Mouse (Mus musculus): ENCODE data around the gene 4931440F15Rik. TPM values are rescaled to one million over a fixed set of nuclear protein-coding genes. Genes with fewer than 3 reads are reported as not detected.
"Not testable (repeated sequence)": the region's sequence is repeated elsewhere in the genome, so short reads cannot be mapped to it uniquely, and the experiment has no call there.

Gene 4931440F15Rik
- 0.33 TPM in 2 replicates for polyA plus RNA-seq (2015; fragmentation: Nextera tagmentation; extraction: Ambion mirVana)

- H3K36me3 ChIP-seq (replicated peaks; ENCODE audit: insufficient read depth, low read length); H3K9me3 ChIP-seq (ENCODE audit: low read length); H3K9ac ChIP-seq (replicated peaks); H3K27me3 ChIP-seq (ENCODE audit: insufficient read depth, low read length); ATAC-seq; H3K4me1 ChIP-seq (ENCODE audit: insufficient read depth); DNase-seq; H3K27ac ChIP-seq (ENCODE audit: low read depth): not testable (repeated sequence)
- H3K4me2 ChIP-seq (ENCODE audit: low read depth, low read length), result peak within 1 kb of the TSS; percentile 26; the same call in 1 of the 2 replicates
- H3K4me3 ChIP-seq (ENCODE audit: low read depth, low read length), result peak within 1 kb of the TSS; percentile 8; the same call in 1 of the 2 replicates
- WGBS (ENCODE audit: insufficient replicate concordance), result 38% methylated on average over 21 of the region's 21 CpGs
Observed at GRCm38 (mm10) chr11:29825271-29825718, at the start of gene 4931440F15Rik. Gene 4931440F15Rik (minus strand): TSS chr11:29825668.

GRCm38 (mm10) chr11:29874781-29875180 is 49.3 kb upstream of the 4931440F15Rik start:
- 62% methylated on average over 1 of the region's 1 CpGs for WGBS (ENCODE audit: insufficient replicate concordance)
- not testable (repeated sequence) for H3K36me3 ChIP-seq (replicated peaks; ENCODE audit: insufficient read depth, low read length); ATAC-seq; H3K27ac ChIP-seq (ENCODE audit: low read depth); H3K9ac ChIP-seq (replicated peaks); H3K9me3 ChIP-seq (ENCODE audit: low read length); H3K4me3 ChIP-seq (ENCODE audit: low read depth, low read length); H3K27me3 ChIP-seq (ENCODE audit: insufficient read depth, low read length); H3K4me2 ChIP-seq (ENCODE audit: low read depth, low read length); H3K4me1 ChIP-seq (ENCODE audit: insufficient read depth); DNase-seq

DNA sequence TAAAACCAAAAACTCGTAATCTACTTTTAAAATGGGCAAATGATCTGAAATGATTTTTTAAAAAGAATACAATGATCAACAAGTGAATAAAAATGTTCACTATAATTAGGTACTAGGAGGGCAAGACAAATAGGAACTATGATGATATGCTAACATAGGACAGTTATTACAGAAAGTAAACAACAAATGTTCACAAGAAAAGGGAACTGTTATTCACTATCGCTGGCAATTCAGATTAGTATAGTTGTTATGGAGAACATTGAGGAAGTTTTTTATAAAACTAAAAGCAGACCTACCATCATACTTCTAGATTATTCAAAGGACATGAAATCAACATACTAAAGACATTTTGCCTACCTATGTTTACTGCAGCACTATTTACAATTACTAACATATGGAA is 44.7 kb upstream of the 4931440F15Rik start:
- Histone ChIP-seq H3K27ac (ENCODE audit: low read depth) (no peak overlapping the region), H3K4me2 (ENCODE audit: low read depth, low read length) (no peak overlapping the region), H3K27me3 (ENCODE audit: insufficient read depth, low read length) (no peaks in the 10 kb centered on the region), H3K36me3 (replicated peaks; ENCODE audit: insufficient read depth, low read length) (no peaks in the 10 kb centered on the region), H3K9ac (replicated peaks) (no peak overlapping the region), H3K4me1 (ENCODE audit: insufficient read depth) (no peaks in the 10 kb centered on the region), H3K9me3 (ENCODE audit: low read length) (no peaks in the 10 kb centered on the region), H3K4me3 (ENCODE audit: low read depth, low read length) (no peak overlapping the region)
- WGBS (ENCODE audit: insufficient replicate concordance), result 72% methylated on average over 2 of the region's 2 CpGs
- ATAC-seq (no peak), DNase-seq (no peak)
- no peak for TF ChIP-seq CTCF (IDR thresholded peaks at IDR 0.05; ENCODE audit: low read depth)
- TF ChIP-seq EP300 (IDR thresholded peaks at IDR 0.05; ENCODE audit: low read depth), result no peak

- H3K27ac ChIP-seq (ENCODE audit: low read depth), result no peak overlapping the region
- no peaks in the 10 kb centered on the region for H3K9me3 ChIP-seq (ENCODE audit: low read length)
- ATAC-seq, result no peak
- H3K36me3 ChIP-seq (replicated peaks; ENCODE audit: insufficient read depth, low read length), result no peaks in the 10 kb centered on the region
- H3K4me2 ChIP-seq (ENCODE audit: low read depth, low read length), result no peak overlapping the region
- TF ChIP-seq CTCF (IDR thresholded peaks at IDR 0.05; ENCODE audit: low read depth), result no peak
- no peak for TF ChIP-seq EP300 (IDR thresholded peaks at IDR 0.05; ENCODE audit: low read depth)
- H3K9ac ChIP-seq (replicated peaks), result no peak overlapping the region
- no peak for DNase-seq
- no peaks in the 10 kb centered on the region for H3K27me3 ChIP-seq (ENCODE audit: insufficient read depth, low read length)
- H3K4me1 ChIP-seq (ENCODE audit: insufficient read depth), result no peaks in the 10 kb centered on the region
- H3K4me3 ChIP-seq (ENCODE audit: low read depth, low read length), result no peak overlapping the region
Observed at GRCm38 (mm10) chr11:29864269-29864668, 38.8 kb upstream of the 4931440F15Rik start.

- no peak overlapping the region for H3K27ac ChIP-seq (ENCODE audit: low read depth)
- no peaks in the 10 kb centered on the region for H3K36me3 ChIP-seq (replicated peaks; ENCODE audit: insufficient read depth, low read length)
- 46% methylated on average over 2 of the region's 2 CpGs for WGBS (ENCODE audit: insufficient replicate concordance)
- H3K9ac ChIP-seq (replicated peaks), result no peak overlapping the region
- H3K27me3 ChIP-seq (ENCODE audit: insufficient read depth, low read length), result no peaks in the 10 kb centered on the region
- ATAC-seq (no peak), DNase-seq (peak; percentile 41)
- no peak overlapping the region for H3K4me2 ChIP-seq (ENCODE audit: low read depth, low read length)
- TF ChIP-seq CTCF (IDR thresholded peaks at IDR 0.05; ENCODE audit: low read depth), result peak; percentile 71
- TF ChIP-seq EP300 (IDR thresholded peaks at IDR 0.05; ENCODE audit: low read depth), result no peak
- no peak overlapping the region for H3K4me3 ChIP-seq (ENCODE audit: low read depth, low read length)
- no peaks in the 10 kb centered on the region for H3K9me3 ChIP-seq (ENCODE audit: low read length)
- H3K4me1 ChIP-seq (ENCODE audit: insufficient read depth), result no peaks in the 10 kb centered on the region
Observed at GRCm38 (mm10) chr11:29861750-29862397, 36.4 kb upstream of the 4931440F15Rik start.

DNA sequence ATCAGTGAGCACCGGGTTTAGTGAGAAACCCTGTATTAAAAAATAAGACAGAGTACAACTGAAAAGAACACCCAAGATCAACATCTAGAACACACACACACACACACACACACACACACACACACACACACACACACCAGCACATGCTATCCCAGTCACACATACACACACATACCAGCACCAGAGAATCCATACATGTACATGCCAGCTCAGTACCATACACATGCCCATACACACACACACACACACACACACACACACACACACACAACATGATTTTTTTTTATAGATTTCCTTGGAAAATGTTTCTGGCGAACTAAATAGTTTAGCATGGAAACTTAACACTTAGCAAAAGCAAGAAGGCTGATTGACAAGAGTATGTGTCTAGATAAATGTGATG is 35.6 kb upstream of the 4931440F15Rik start:
- ATAC-seq, result no peak
- WGBS (ENCODE audit: insufficient replicate concordance), result 75% methylated on average over 2 of the region's 2 CpGs
- no peaks in the 10 kb centered on the region for H3K36me3 ChIP-seq (replicated peaks; ENCODE audit: insufficient read depth, low read length)
- H3K27me3 ChIP-seq (ENCODE audit: insufficient read depth, low read length), result no peaks in the 10 kb centered on the region
- no peaks in the 10 kb centered on the region for H3K4me1 ChIP-seq (ENCODE audit: insufficient read depth)
- H3K9ac ChIP-seq (replicated peaks), result no peak overlapping the region
- no peaks in the 10 kb centered on the region for H3K9me3 ChIP-seq (ENCODE audit: low read length)
- no peak overlapping the region for H3K27ac ChIP-seq (ENCODE audit: low read depth)
- H3K4me3 ChIP-seq (ENCODE audit: low read depth, low read length), result no peak overlapping the region
- no peak for DNase-seq
- no peak for TF ChIP-seq EP300 (IDR thresholded peaks at IDR 0.05; ENCODE audit: low read depth)
- no peak for TF ChIP-seq CTCF (IDR thresholded peaks at IDR 0.05; ENCODE audit: low read depth)
- no peak overlapping the region for H3K4me2 ChIP-seq (ENCODE audit: low read depth, low read length)
